Mouse (Mus musculus) cerebellum, postnatal 25 days (tissue): Measurements from ENCODE around the gene Sult2b1.

Source experiments
- DNase-seq, 2 experiments: peaks; one replicate each; pipeline ENCODE4 v3.0.0; 2021; ENCODE audit warnings: mixed read lengths in 2 of 2

The Sult2b1 gene

GRCm38 (mm10) chr7:45710477-45711191, 73.8 kb downstream of the Sult2b1 start:
- no peak for DNase-seq

GRCm38 (mm10) chr7:45709677-45710355, 74.7 kb downstream of the Sult2b1 start:
- DNase-seq = peak in 1 of 2 experiments; percentile 46

GRCm38 (mm10) chr7:45709036-45709435, 75.4 kb downstream of the Sult2b1 start:
- DNase-seq = peak in 1 of 2 experiments; percentile 38

GRCm38 (mm10) chr7:45708221-45708761, 76.2 kb downstream of the Sult2b1 start:
- DNase-seq = peak in 1 of 2 experiments; percentile 52

- peak; percentile 98 for DNase-seq
Measured at GRCm38 (mm10) chr7:45707375-45707967, 77.0 kb downstream of the Sult2b1 start.

- peak; percentile 89 to 95 for DNase-seq
Measured at GRCm38 (mm10) chr7:45706721-45707241, 77.7 kb downstream of the Sult2b1 start.

- peak; percentile 83 to 85 for DNase-seq
Measured at GRCm38 (mm10) chr7:45705873-45706281, 78.6 kb downstream of the Sult2b1 start.

GRCm38 (mm10) chr7:45705443-45705864, 79.0 kb downstream of the Sult2b1 start:
- DNase-seq = no peak

- peak; percentile 97 to 98 for DNase-seq
Measured at GRCm38 (mm10) chr7:45704730-45705442, 79.6 kb downstream of the Sult2b1 start, which contains the start of gene Dbp. Gene Dbp, plus strand, starts transcription at chr7:45705088.

GRCm38 (mm10) chr7:45704046-45704559, 80.4 kb downstream of the Sult2b1 start:
- DNase-seq = peak; percentile 79 to 85

- DNase-seq = no peak
Measured at GRCm38 (mm10) chr7:45703521-45704033, 80.9 kb downstream of the Sult2b1 start.

- DNase-seq = peak in 1 of 2 experiments; percentile 25
Measured at GRCm38 (mm10) chr7:45702809-45703520, 81.5 kb downstream of the Sult2b1 start.

- no peak for DNase-seq
Measured at GRCm38 (mm10) chr7:45702316-45702715, 82.2 kb downstream of the Sult2b1 start.

- peak; percentile 21 to 43 for DNase-seq
Measured at GRCm38 (mm10) chr7:45701607-45702006, 82.9 kb downstream of the Sult2b1 start.

- DNase-seq = peak; percentile 52 to 62
Measured at GRCm38 (mm10) chr7:45701072-45701471, 83.4 kb downstream of the Sult2b1 start.

- peak; percentile 83 to 84 for DNase-seq
Measured at GRCm38 (mm10) chr7:45700301-45701015, 84.0 kb downstream of the Sult2b1 start.

GRCm38 (mm10) chr7:45699523-45700141, 84.8 kb downstream of the Sult2b1 start, which contains the start of gene Car11:
Gene Car11, plus strand, starts transcription at chr7:45699843.
- peak; percentile 71 to 77 for DNase-seq

- DNase-seq = peak in 1 of 2 experiments; percentile 40
Measured at GRCm38 (mm10) chr7:45697894-45698293, 86.6 kb downstream of the Sult2b1 start.

- no peak for DNase-seq
Measured at GRCm38 (mm10) chr7:45695098-45695497, 89.4 kb downstream of the Sult2b1 start.
